Mouse (Mus musculus) small intestine, adult 10 weeks (tissue): ENCODE data around the gene Rgs5. TPM values are rescaled to one million over a fixed set of nuclear protein-coding genes. Genes with fewer than 3 reads are reported as not detected.

Experiments
- polyA plus RNA-seq: library from polyadenylated mRNA; stranded (reverse); fragments of 350-450 nt; fragmentation: Illumina TruSeq; extraction: RNeasy Lipid Tissue Mini Kit (QIAGEN cat#74804); gene quantifications from one replicate; pipeline ENCODE4 v1.2.3, GENCODE M21; 2014; ENCODE audit warnings: low replicate concordance

Rgs5 gene
- polyA plus RNA-seq, result 359 TPM

DNA sequence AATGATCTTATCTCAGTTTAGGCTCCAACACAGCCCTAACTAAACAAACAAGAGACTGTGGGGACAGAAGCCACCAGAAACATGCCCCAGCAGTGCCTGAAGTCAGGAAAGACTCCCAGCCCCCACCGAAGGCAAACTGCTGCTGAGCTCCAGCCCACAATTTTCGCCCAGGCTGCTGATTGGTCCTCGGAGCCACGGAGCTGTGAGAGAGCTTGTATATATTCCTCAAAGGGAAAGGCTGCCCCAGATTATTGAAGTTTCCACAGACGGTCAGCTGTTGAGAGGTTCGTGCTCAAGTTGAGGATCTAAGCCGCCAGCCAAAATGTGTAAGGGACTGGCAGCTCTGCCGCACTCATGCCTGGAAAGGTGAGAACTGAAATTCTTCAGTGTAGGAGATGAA, at the start of gene Rgs5:
Gene Rgs5 (plus strand): TSS at position 246 of the 400 bp plus-strand sequence.

Other genes starting within 250 kb of the Rgs5 start
- gene Nuf2, start 124.0 kb upstream of the Rgs5 start, polyA plus RNA-seq, result 30.4 TPM
- gene Rgs4, start 92.1 kb downstream of the Rgs5 start, polyA plus RNA-seq, result 8.5 TPM